Mouse (Mus musculus) liver, postnatal 0 days (tissue): ENCODE data around the gene Kifc5b.

Experiments used
- CTCF ChIP-seq: sonication (generic); IDR thresholded peaks from 2 replicates; pipeline ENCODE4 v1.5.1; 2016; ENCODE audit warnings: antibody characterized with exemption, low read depth
- EP300 ChIP-seq: IDR thresholded peaks from 2 replicates; pipeline ENCODE4 v1.6.1; 2016; ENCODE audit warnings: antibody characterized with exemption, low read depth, mild to moderate bottlenecking

DNA sequence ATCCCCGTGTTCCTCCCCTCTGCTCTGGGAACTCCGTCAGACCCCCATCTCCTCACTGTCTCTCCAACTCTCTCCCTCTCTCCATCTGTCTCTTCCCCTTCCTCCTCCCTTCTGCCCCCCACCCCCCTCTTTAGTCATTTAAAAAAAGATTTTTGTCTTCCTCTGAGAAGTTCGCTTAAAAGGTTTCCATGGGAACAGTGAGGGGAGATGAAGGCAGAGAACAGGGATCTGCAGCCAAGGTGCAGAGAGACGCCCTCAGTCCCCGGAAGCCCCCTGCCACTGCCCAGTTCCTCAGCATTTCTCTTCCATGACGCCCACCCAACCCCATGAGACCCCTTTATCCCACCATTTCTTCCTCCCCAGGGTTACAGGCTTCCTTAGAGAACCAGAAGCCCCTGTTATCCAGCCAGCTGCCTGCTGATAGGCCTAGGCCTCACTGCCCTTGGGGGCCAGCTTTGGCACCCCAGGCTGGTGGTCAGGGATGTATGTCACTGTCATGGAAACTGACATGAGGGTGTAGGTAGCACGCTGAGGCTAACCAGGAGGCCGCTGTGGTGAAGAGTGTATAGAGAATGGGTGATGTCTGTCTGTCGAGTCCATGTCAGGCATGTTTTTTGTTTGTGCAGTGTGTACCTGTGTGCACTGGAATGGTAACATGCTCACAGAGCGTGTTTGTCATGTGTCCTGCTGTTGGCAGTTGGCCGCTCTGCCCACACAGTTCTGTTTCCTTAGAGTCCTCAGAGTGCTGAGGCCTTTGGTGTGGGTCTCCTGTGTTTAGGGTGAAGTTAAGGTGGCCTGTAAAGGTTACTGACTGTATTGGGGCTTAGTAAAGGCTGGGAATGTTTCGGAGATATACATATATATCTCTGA lies 30.6 kb downstream of the Kifc5b start:
- TF ChIP-seq EP300 = no peak
- TF ChIP-seq CTCF = no peak
